Mouse (Mus musculus): Measurements from ENCODE around the gene Timm8a2. TPM values are rescaled to one million over a fixed set of nuclear protein-coding genes. Genes with fewer than 3 reads are reported as not detected.

Gene Timm8a2
- not detected in 2 replicates for polyA plus RNA-seq (2014; fragmentation: Nextera tagmentation; extraction: Ambion mirVana)

GRCm38 (mm10) chr14:122034451-122034850 is at the start of gene Timm8a2:
Gene Timm8a2 (plus strand): TSS chr14:122034674.
- WGBS: 88% methylated on average over 13 of the region's 13 CpGs
- no peaks in the 10 kb centered on the region for H3K9me3 ChIP-seq (ENCODE audit: control insufficient read depth, low read length)
- H3K4me3 ChIP-seq (ENCODE audit: low read depth, low read length): no peak within 1 kb of the TSS
- H3K27ac ChIP-seq (ENCODE audit: low read depth, low read length): no peak within 1 kb of the TSS
- DNase-seq (ENCODE audit: low spot score): no peak
- H3K36me3 ChIP-seq (ENCODE audit: control insufficient read depth, insufficient read depth, low read length): no peaks in the 10 kb centered on the region
- H3K4me1 ChIP-seq (replicated peaks; ENCODE audit: control insufficient read depth, insufficient read depth, low read length): no peaks in the 10 kb centered on the region
- no peaks in the 10 kb centered on the region for H3K27me3 ChIP-seq (replicated peaks; ENCODE audit: control insufficient read depth, insufficient read depth, low read length)
- ATAC-seq (replicated peaks; ENCODE audit: low FRiP score): no peak; the same call in 1 of the 2 replicates
- H3K4me2 ChIP-seq: no peak within 1 kb of the TSS
- H3K9ac ChIP-seq (ENCODE audit: low read depth, low read length): no peak within 1 kb of the TSS

- DNase-seq (ENCODE audit: low spot score) (peak; percentile 4), ATAC-seq (replicated peaks; ENCODE audit: low FRiP score) (no peak)
- Histone ChIP-seq H3K27ac (ENCODE audit: low read depth, low read length) (no peak overlapping the region), H3K4me2 (no peak overlapping the region), H3K9me3 (ENCODE audit: control insufficient read depth, low read length) (no peaks in the 10 kb centered on the region), H3K27me3 (replicated peaks; ENCODE audit: control insufficient read depth, insufficient read depth, low read length) (no peaks in the 10 kb centered on the region), H3K36me3 (ENCODE audit: control insufficient read depth, insufficient read depth, low read length) (no peaks in the 10 kb centered on the region), H3K4me1 (replicated peaks; ENCODE audit: control insufficient read depth, insufficient read depth, low read length) (peaks cover 15% of the 10 kb centered on the region), H3K4me3 (ENCODE audit: low read depth, low read length) (no peak overlapping the region), H3K9ac (ENCODE audit: low read depth, low read length) (no peak overlapping the region)
- 40% methylated on average over 3 of the region's 3 CpGs for WGBS
Measured at GRCm38 (mm10) chr14:121985477-121985876, 49.0 kb upstream of the Timm8a2 start.

- no peak overlapping the region for H3K9ac ChIP-seq (ENCODE audit: low read depth, low read length)
- H3K9me3 ChIP-seq (ENCODE audit: control insufficient read depth, low read length): no peaks in the 10 kb centered on the region
- DNase-seq (ENCODE audit: low spot score): peak; percentile 26
- no peaks in the 10 kb centered on the region for H3K36me3 ChIP-seq (ENCODE audit: control insufficient read depth, insufficient read depth, low read length)
- H3K27ac ChIP-seq (ENCODE audit: low read depth, low read length): no peak overlapping the region
- no peak overlapping the region for H3K4me2 ChIP-seq
- no peak for ATAC-seq (replicated peaks; ENCODE audit: low FRiP score)
- no peaks in the 10 kb centered on the region for H3K27me3 ChIP-seq (replicated peaks; ENCODE audit: control insufficient read depth, insufficient read depth, low read length)
- peaks cover 15% of the 10 kb centered on the region for H3K4me1 ChIP-seq (replicated peaks; ENCODE audit: control insufficient read depth, insufficient read depth, low read length)
- whole genome bisulfite sequencing: 60% methylated on average over 6 of the region's 6 CpGs
- H3K4me3 ChIP-seq (ENCODE audit: low read depth, low read length): no peak overlapping the region
Measured at GRCm38 (mm10) chr14:121986028-121986427, 48.4 kb upstream of the Timm8a2 start.

- Histone ChIP-seq H3K27me3 (replicated peaks; ENCODE audit: control insufficient read depth, insufficient read depth, low read length) (no peaks in the 10 kb centered on the region), H3K27ac (ENCODE audit: low read depth, low read length) (no peak overlapping the region), H3K4me2 (no peak overlapping the region), H3K4me1 (replicated peaks; ENCODE audit: control insufficient read depth, insufficient read depth, low read length) (peaks cover 15% of the 10 kb centered on the region), H3K9ac (ENCODE audit: low read depth, low read length) (no peak overlapping the region), H3K4me3 (ENCODE audit: low read depth, low read length) (no peak overlapping the region), H3K36me3 (ENCODE audit: control insufficient read depth, insufficient read depth, low read length) (no peaks in the 10 kb centered on the region), H3K9me3 (ENCODE audit: control insufficient read depth, low read length) (no peaks in the 10 kb centered on the region)
- peak; percentile 24 for DNase-seq (ENCODE audit: low spot score)
- 72% methylated on average over 1 of the region's 1 CpGs for WGBS
- ATAC-seq (replicated peaks; ENCODE audit: low FRiP score): no peak
Measured at GRCm38 (mm10) chr14:121987287-121987686, 47.2 kb upstream of the Timm8a2 start.

GRCm38 (mm10) chr14:121987691-121988090 is 46.8 kb upstream of the Timm8a2 start:
- 74% methylated on average over 4 of the region's 4 CpGs for WGBS
- H3K4me3 ChIP-seq (ENCODE audit: low read depth, low read length): no peak overlapping the region
- peaks cover 14% of the 10 kb centered on the region for H3K4me1 ChIP-seq (replicated peaks; ENCODE audit: control insufficient read depth, insufficient read depth, low read length)
- peak; percentile 24 for DNase-seq (ENCODE audit: low spot score)
- H3K27me3 ChIP-seq (replicated peaks; ENCODE audit: control insufficient read depth, insufficient read depth, low read length): no peaks in the 10 kb centered on the region
- H3K27ac ChIP-seq (ENCODE audit: low read depth, low read length): no peak overlapping the region
- no peaks in the 10 kb centered on the region for H3K36me3 ChIP-seq (ENCODE audit: control insufficient read depth, insufficient read depth, low read length)
- ATAC-seq (replicated peaks; ENCODE audit: low FRiP score): no peak
- no peaks in the 10 kb centered on the region for H3K9me3 ChIP-seq (ENCODE audit: control insufficient read depth, low read length)
- no peak overlapping the region for H3K4me2 ChIP-seq
- H3K9ac ChIP-seq (ENCODE audit: low read depth, low read length): no peak overlapping the region

GRCm38 (mm10) chr14:121989331-121989730 is 45.1 kb upstream of the Timm8a2 start:
- Histone ChIP-seq H3K27ac (ENCODE audit: low read depth, low read length) (no peak overlapping the region), H3K36me3 (ENCODE audit: control insufficient read depth, insufficient read depth, low read length) (no peaks in the 10 kb centered on the region), H3K9me3 (ENCODE audit: control insufficient read depth, low read length) (no peaks in the 10 kb centered on the region), H3K9ac (ENCODE audit: low read depth, low read length) (no peak overlapping the region), H3K4me3 (ENCODE audit: low read depth, low read length) (no peak overlapping the region), H3K4me1 (replicated peaks; ENCODE audit: control insufficient read depth, insufficient read depth, low read length) (peaks cover 6% of the 10 kb centered on the region; the same call in 1 of the 2 replicates), H3K27me3 (replicated peaks; ENCODE audit: control insufficient read depth, insufficient read depth, low read length) (no peaks in the 10 kb centered on the region), H3K4me2 (no peak overlapping the region)
- WGBS: 85% methylated on average over 3 of the region's 3 CpGs
- DNase-seq (ENCODE audit: low spot score): peak; percentile 9
- no peak for ATAC-seq (replicated peaks; ENCODE audit: low FRiP score)

GRCm38 (mm10) chr14:121989869-121990268 is 44.6 kb upstream of the Timm8a2 start:
- H3K9me3 ChIP-seq (ENCODE audit: control insufficient read depth, low read length): no peaks in the 10 kb centered on the region
- H3K27me3 ChIP-seq (replicated peaks; ENCODE audit: control insufficient read depth, insufficient read depth, low read length): no peaks in the 10 kb centered on the region
- ATAC-seq (replicated peaks; ENCODE audit: low FRiP score) (no peak), DNase-seq (ENCODE audit: low spot score) (no peak)
- H3K4me2 ChIP-seq: no peak overlapping the region
- H3K27ac ChIP-seq (ENCODE audit: low read depth, low read length): no peak overlapping the region
- no peak overlapping the region for H3K4me3 ChIP-seq (ENCODE audit: low read depth, low read length)
- 77% methylated on average over 3 of the region's 3 CpGs for whole genome bisulfite sequencing
- H3K9ac ChIP-seq (ENCODE audit: low read depth, low read length): no peak overlapping the region
- H3K36me3 ChIP-seq (ENCODE audit: control insufficient read depth, insufficient read depth, low read length): no peaks in the 10 kb centered on the region
- H3K4me1 ChIP-seq (replicated peaks; ENCODE audit: control insufficient read depth, insufficient read depth, low read length): peaks cover 6% of the 10 kb centered on the region; the same call in 1 of the 2 replicates

GRCm38 (mm10) chr14:121990897-121991296 is 43.6 kb upstream of the Timm8a2 start:
- H3K36me3 ChIP-seq (ENCODE audit: control insufficient read depth, insufficient read depth, low read length): no peaks in the 10 kb centered on the region

GRCm38 (mm10) chr14:121991921-121992320 is 42.6 kb upstream of the Timm8a2 start:
- no peaks in the 10 kb centered on the region for H3K9me3 ChIP-seq (ENCODE audit: control insufficient read depth, low read length)

More at GRCm38 (mm10) chr14:121990897-121991296, 43.6 kb upstream of the Timm8a2 start:
- no peak overlapping the region for H3K4me3 ChIP-seq (ENCODE audit: low read depth, low read length)
- 85% methylated on average over 6 of the region's 6 CpGs for WGBS
- no peaks in the 10 kb centered on the region for H3K27me3 ChIP-seq (replicated peaks; ENCODE audit: control insufficient read depth, insufficient read depth, low read length)
- no peak overlapping the region for H3K27ac ChIP-seq (ENCODE audit: low read depth, low read length)
- H3K4me1 ChIP-seq (replicated peaks; ENCODE audit: control insufficient read depth, insufficient read depth, low read length): 0 out of 2 replicates have a peak, but pooled peaks cover 3% of the 10 kb centered on the region
- H3K9ac ChIP-seq (ENCODE audit: low read depth, low read length): no peak overlapping the region
- H3K4me2 ChIP-seq: no peak overlapping the region
- H3K9me3 ChIP-seq (ENCODE audit: control insufficient read depth, low read length): no peaks in the 10 kb centered on the region
- ATAC-seq (replicated peaks; ENCODE audit: low FRiP score) (no peak), DNase-seq (ENCODE audit: low spot score) (no peak)

More at GRCm38 (mm10) chr14:121991921-121992320, 42.6 kb upstream of the Timm8a2 start:
- Histone ChIP-seq H3K4me1 (replicated peaks; ENCODE audit: control insufficient read depth, insufficient read depth, low read length) (no peaks in the 10 kb centered on the region), H3K9ac (ENCODE audit: low read depth, low read length) (no peak overlapping the region), H3K36me3 (ENCODE audit: control insufficient read depth, insufficient read depth, low read length) (no peaks in the 10 kb centered on the region), H3K4me3 (ENCODE audit: low read depth, low read length) (no peak overlapping the region), H3K4me2 (no peak overlapping the region), H3K27ac (ENCODE audit: low read depth, low read length) (no peak overlapping the region), H3K27me3 (replicated peaks; ENCODE audit: control insufficient read depth, insufficient read depth, low read length) (no peaks in the 10 kb centered on the region)
- ATAC-seq (replicated peaks; ENCODE audit: low FRiP score): no peak
- no peak for DNase-seq (ENCODE audit: low spot score)
